Mouse (Mus musculus): ENCODE data around the gene Camkk1.

GRCm38 (mm10) chr11:73006377-73006776, 12.4 kb upstream of the Camkk1 start:
- peak; percentile 71 to 93 (median 81) for TF ChIP-seq CTCF (IDR thresholded peaks at IDR 0.05 in 2 of 3, conservative IDR thresholded peaks at IDR 0.05 in 1 of 3; ENCODE audit: control insufficient read depth in 1 of 3, insufficient read depth in 1 of 3, low read depth in 2 of 3, low read length in 3 of 3, poor library complexity in 1 of 3, severe bottlenecking in 1 of 3)
- TF ChIP-seq POLR2A (IDR thresholded peaks at IDR 0.05; ENCODE audit: control insufficient read depth in 1 of 2, insufficient read depth in 1 of 2, low read depth in 1 of 2, low read length in 2 of 2, poor library complexity in 1 of 2): no peak
- no peak for TF ChIP-seq USF2 (IDR thresholded peaks at IDR 0.05; ENCODE audit: borderline replicate concordance in 1 of 2, insufficient read depth in 1 of 2, low read depth in 1 of 2, low read length in 2 of 2)
- no peak for TF ChIP-seq MYC (IDR thresholded peaks at IDR 0.05; ENCODE audit: low read depth, low read length)
- TF ChIP-seq MAZ (IDR thresholded peaks at IDR 0.05; ENCODE audit: low read depth, low read length): no peak
- TF ChIP-seq USF1 (IDR thresholded peaks at IDR 0.05; ENCODE audit: low read depth, low read length): no peak
- TF ChIP-seq SIN3A (IDR thresholded peaks at IDR 0.05; ENCODE audit: low read length): 0 out of 2 replicates have a peak, but pooled peaks have one; percentile 31
- peak; percentile 95 for TF ChIP-seq ZC3H11A (IDR thresholded peaks at IDR 0.05; ENCODE audit: low read depth, low read length)
